Mouse (Mus musculus) megakaryocyte, adult 5-6 weeks (primary cell): ENCODE data around the gene Plcl1. TPM values are rescaled to one million over a fixed set of nuclear protein-coding genes. Genes with fewer than 3 reads are reported as not detected.
A peak's percentile ranks its signal among the peaks of the same experiment; 100 is the strongest.

Experiments
- ATAC-seq: 2 replicates; pipeline ENCODE4 v1.8.0; 2016; ENCODE audit warnings: mild to moderate bottlenecking, inconsistent platforms; ENCODE audit not compliant: poor library complexity, severe bottlenecking
- total RNA-seq, 2 experiments: library from RNA; stranded (forward) in 1 of 2; stranded (reverse) in 1 of 2; fragments of 153-499, 151-499 nt in 1 of 2; fragments of 221-1000, 200-1000 nt in 1 of 2; gene quantifications; 2 replicates each; pipeline versions ENCODE4 v1.2.3 to v1.2.4; 2015 to 2017

Plcl1 gene
- total RNA-seq, 2 experiments from 2014 or later = 0.62 to 1.0 TPM

- no peak for ATAC-seq
Measured at GRCm38 (mm10) chr1:55699393-55699970, 293.8 kb downstream of the Plcl1 start.

- ATAC-seq = no peak
Measured at GRCm38 (mm10) chr1:55700016-55700415, 294.3 kb downstream of the Plcl1 start.

- ATAC-seq = no peak
Measured at GRCm38 (mm10) chr1:55700726-55701125, 295.0 kb downstream of the Plcl1 start.

- ATAC-seq = no peak
Measured at GRCm38 (mm10) chr1:55701601-55702000, 295.9 kb downstream of the Plcl1 start.

- ATAC-seq = no peak
Measured at GRCm38 (mm10) chr1:55702106-55702505, 296.4 kb downstream of the Plcl1 start.

- ATAC-seq = no peak
Measured at GRCm38 (mm10) chr1:55704707-55705106, 299.0 kb downstream of the Plcl1 start.

- ATAC-seq = no peak
Measured at GRCm38 (mm10) chr1:55705173-55705572, 299.5 kb downstream of the Plcl1 start.

GRCm38 (mm10) chr1:55705756-55706155 lies 300.0 kb downstream of the Plcl1 start:
- no peak for ATAC-seq

GRCm38 (mm10) chr1:55706933-55707332 lies 301.2 kb downstream of the Plcl1 start:
- ATAC-seq = no peak

- no peak for ATAC-seq
Measured at GRCm38 (mm10) chr1:55717283-55717803, 311.6 kb downstream of the Plcl1 start.

GRCm38 (mm10) chr1:55725428-55725827 lies 319.7 kb downstream of the Plcl1 start:
- no peak for ATAC-seq

GRCm38 (mm10) chr1:55729332-55729731 lies 323.6 kb downstream of the Plcl1 start:
- no peak for ATAC-seq

GRCm38 (mm10) chr1:55732951-55733350 lies 327.2 kb downstream of the Plcl1 start:
- ATAC-seq = no peak

GRCm38 (mm10) chr1:55736054-55736740 lies 330.5 kb downstream of the Plcl1 start:
- ATAC-seq = peak; percentile 71

GRCm38 (mm10) chr1:55736762-55737288 lies 331.1 kb downstream of the Plcl1 start:
- no peak for ATAC-seq

- no peak for ATAC-seq
Measured at GRCm38 (mm10) chr1:55738746-55739365, 333.1 kb downstream of the Plcl1 start.

GRCm38 (mm10) chr1:55741885-55742284 lies 336.2 kb downstream of the Plcl1 start:
- ATAC-seq = no peak

GRCm38 (mm10) chr1:55748516-55748915 lies 342.8 kb downstream of the Plcl1 start:
- ATAC-seq = no peak

GRCm38 (mm10) chr1:55749770-55750169 lies 344.0 kb downstream of the Plcl1 start:
- no peak for ATAC-seq

GRCm38 (mm10) chr1:55755742-55756141 lies 350.0 kb downstream of the Plcl1 start:
- peak; percentile 75 for ATAC-seq

- no peak for ATAC-seq
Measured at GRCm38 (mm10) chr1:55762284-55762683, 356.6 kb downstream of the Plcl1 start.

GRCm38 (mm10) chr1:55763171-55763570 lies 357.4 kb downstream of the Plcl1 start:
- peak; percentile 69 for ATAC-seq
